Mouse (Mus musculus) gastrocnemius, postnatal 36 days (tissue): ENCODE measurements around the gene Dnase2a. TPM values are rescaled to one million over a fixed set of nuclear protein-coding genes. Genes with fewer than 3 reads are reported as not detected.

Experiments
- DNase-seq, 2 experiments: peaks; one replicate each; pipeline ENCODE4 v3.0.0; 2022
- intact Hi-C: fragments of 180-260 bp; cut with DNase I; formaldehyde crosslinking; loops from one replicate; pipeline ENCODE4 v1.15.1; 2025
- long read RNA-seq, 2 experiments: library from polyadenylated mRNA; stranded (forward); transcript quantifications; one replicate each; pipeline ENCODE4 v2.0.0; 2021
- total RNA-seq, 2 experiments: library from RNA; stranded (reverse); gene quantifications; 2 replicates each; pipeline ENCODE4 v1.2.3; 2021

Dnase2a gene
- total RNA-seq, result 1 to 10 TPM; 3.7 to 5.1 TPM
- long read RNA-seq, experiment 1, partial matches to known transcripts, result 1 of 11 reads
- long read RNA-seq, experiment 1, other reads (novel, unspliced or antisense), result 10 of 11 reads
- long read RNA-seq, experiment 2, partial matches to known transcripts, result 1 of 15 reads
- long read RNA-seq, experiment 2, other reads (novel, unspliced or antisense), result 11 of 15 reads

GRCm38 (mm10) chr8:84908421-84909161 is at the start of gene Dnase2a:
Gene Dnase2a, plus strand, starts transcription at chr8:84908560.
- peak; percentile 94 to 99 for DNase-seq
- intact Hi-C loops, result no loop called here

- intact Hi-C loops, result no loop called here
- DNase-seq, result peak; percentile 58 to 71
Measured at GRCm38 (mm10) chr8:84871376-84872308, 36.7 kb upstream of the Dnase2a start, which contains the start of gene Syce2. Gene Syce2, plus strand, starts transcription at chr8:84872111.

- intact Hi-C loops, result no loop called here
- DNase-seq, result peak in 1 of 2 experiments; percentile 23
Measured at GRCm38 (mm10) chr8:84872309-84872965, 35.9 kb upstream of the Dnase2a start.

GRCm38 (mm10) chr8:84873016-84873415 is 35.3 kb upstream of the Dnase2a start:
- intact Hi-C loops, result no loop called here
- DNase-seq, result no peak

- intact Hi-C loops, result no loop called here
- no peak for DNase-seq
Measured at GRCm38 (mm10) chr8:84874339-84874738, 34.0 kb upstream of the Dnase2a start.

GRCm38 (mm10) chr8:84877297-84878035 is 30.9 kb upstream of the Dnase2a start:
- no peak for DNase-seq
- intact Hi-C loops, result no loop called here

GRCm38 (mm10) chr8:84878915-84879314 is 29.4 kb upstream of the Dnase2a start:
- no peak for DNase-seq
- intact Hi-C loops, result no loop called here

GRCm38 (mm10) chr8:84884728-84885127 is 23.6 kb upstream of the Dnase2a start:
- intact Hi-C loops, result no loop called here
- no peak for DNase-seq

- intact Hi-C loops, result no loop called here
- DNase-seq, result no peak
Measured at GRCm38 (mm10) chr8:84888280-84888679, 20.1 kb upstream of the Dnase2a start.

GRCm38 (mm10) chr8:84889141-84889540 is 19.2 kb upstream of the Dnase2a start:
- DNase-seq, result no peak

GRCm38 (mm10) chr8:84892993-84893708 is 15.2 kb upstream of the Dnase2a start:
- intact Hi-C loops, result no loop called here

More at GRCm38 (mm10) chr8:84889141-84889540, 19.2 kb upstream of the Dnase2a start:
- intact Hi-C loops, result no loop called here

GRCm38 (mm10) chr8:84893709-84894134 is 14.6 kb upstream of the Dnase2a start, which contains the start of gene Gcdh:
Gene Gcdh, minus strand, starts transcription at chr8:84893921.
- intact Hi-C loops, result no loop called here
- peak; percentile 80 to 86 for DNase-seq

More at GRCm38 (mm10) chr8:84892993-84893708, 15.2 kb upstream of the Dnase2a start:
- DNase-seq, result no peak

GRCm38 (mm10) chr8:84895963-84896362 is 12.4 kb upstream of the Dnase2a start:
- intact Hi-C loops, result no loop called here
- no peak for DNase-seq

- intact Hi-C loops, result loop anchor here (5.0 kb wide), 1 partner anchor 54 kb away; the partner anchor contains the start of gene Calr
- no peak for DNase-seq
Measured at GRCm38 (mm10) chr8:84901071-84901470, 7.3 kb upstream of the Dnase2a start.

- intact Hi-C loops, result loop anchor here (5.0 kb wide), 1 partner anchor 54 kb away; the partner anchor contains the start of gene Calr
- no peak for DNase-seq
Measured at GRCm38 (mm10) chr8:84901752-84902151, 6.6 kb upstream of the Dnase2a start, which contains the start of gene Klf1. Gene Klf1, plus strand, starts transcription at chr8:84901928.

- intact Hi-C loops, result loop anchor here (5.0 kb wide), 1 partner anchor 55 kb away; the partner anchor contains the start of gene Calr
- DNase-seq, result no peak
Measured at GRCm38 (mm10) chr8:84902367-84902919, 5.9 kb upstream of the Dnase2a start.

- intact Hi-C loops, result loop anchor here (5.0 kb wide), 1 partner anchor 56 kb away; the partner anchor contains the start of gene Calr
Measured at GRCm38 (mm10) chr8:84902920-84903661, 5.3 kb upstream of the Dnase2a start.

More at GRCm38 (mm10) chr8:84902920-84903661, 5.3 kb upstream of the Dnase2a start:
- DNase-seq, result peak; percentile 86 to 91
